Mouse (Mus musculus) heart, embryonic 12.5 days (tissue): ENCODE measurements at regions not wholly inside any gene's neighbourhood (a gene's known extent, or its start where the extent isn't known, plus 50 kb on each side); places are given as distances from the start of the nearest gene placed in this dataset.

Source experiments
- ATAC-seq: fragments of 200-750 bp; cut with Nextera tagmentation; 2 replicates; pipeline ENCODE4 v1.8.0; 2017; ENCODE audit warnings: moderate TSS enrichment, moderate library complexity; ENCODE audit not compliant: insufficient number of reproducible peaks, low FRiP score
- H3K27ac ChIP-seq: fragments of 300-500 bp; sonication (generic); 2 replicates; pipeline ENCODE4 v1.5.1; 2016; ENCODE audit warnings: mild to moderate bottlenecking, moderate library complexity; ENCODE audit not compliant: poor library complexity, severe bottlenecking
- H3K27me3 ChIP-seq: fragments of 300-500 bp; sonication (generic); replicated peaks from 2 replicates; pipeline ENCODE4 v1.6.1; 2016; ENCODE audit warnings: mild to moderate bottlenecking, moderate library complexity
- H3K36me3 ChIP-seq: fragments of 300-500 bp; sonication (generic); 2 replicates; pipeline ENCODE4 v1.6.1; 2016; ENCODE audit warnings: mild to moderate bottlenecking, moderate library complexity
- H3K4me1 ChIP-seq: fragments of 300-500 bp; sonication (generic); replicated peaks from 2 replicates; pipeline ENCODE4 v1.6.1; 2016; ENCODE audit warnings: mild to moderate bottlenecking
- H3K4me2 ChIP-seq: fragments of 300-500 bp; sonication (generic); 2 replicates; pipeline ENCODE4 v1.6.1; 2016; ENCODE audit warnings: mild to moderate bottlenecking, moderate library complexity
- H3K4me3 ChIP-seq: fragments of 300-500 bp; sonication (generic); 2 replicates; pipeline ENCODE4 v1.5.1; 2016; ENCODE audit warnings: mild to moderate bottlenecking
- H3K9ac ChIP-seq: fragments of 300-500 bp; sonication (generic); 2 replicates; pipeline ENCODE4 v1.6.1; 2016; ENCODE audit warnings: mild to moderate bottlenecking, moderate library complexity
- H3K9me3 ChIP-seq: fragments of 300-500 bp; sonication (generic); replicated peaks from 2 replicates; pipeline ENCODE4 v1.6.1; 2016; ENCODE audit warnings: mild to moderate bottlenecking, moderate library complexity
- WGBS: fragments of 180-500 bp; shearing (Covaris S2); methylation state at CpG from one replicate; pipeline ENCODE4 v1.1.7; 2016; 5-methylcytosine and 5-hydroxymethylcytosine counted together

- no peak overlapping the region for H3K9ac ChIP-seq
- no peaks in the 10 kb centered on the region for H3K36me3 ChIP-seq
- WGBS: 69% methylated on average over 6 of the region's 6 CpGs
- no peak overlapping the region for H3K4me2 ChIP-seq
- no peaks in the 10 kb centered on the region for H3K4me1 ChIP-seq
- H3K27me3 ChIP-seq: no peaks in the 10 kb centered on the region
- H3K4me3 ChIP-seq: no peak overlapping the region
- no peak overlapping the region for H3K27ac ChIP-seq
- no peaks in the 10 kb centered on the region for H3K9me3 ChIP-seq
- ATAC-seq: no peak
These were observed 595.9 kb upstream of the Stxbp6 start for GRCm38 (mm10) chr12:45670246-45670873.

- Histone ChIP-seq H3K36me3 (no peaks in the 10 kb centered on the region), H3K4me3 (no peak overlapping the region), H3K27me3 (no peaks in the 10 kb centered on the region), H3K9me3 (no peaks in the 10 kb centered on the region), H3K4me1 (no peaks in the 10 kb centered on the region), H3K9ac (no peak overlapping the region), H3K27ac (no peak overlapping the region), H3K4me2 (no peak overlapping the region)
- no peak for ATAC-seq
These were observed 585.1 kb upstream of the Stxbp6 start for GRCm38 (mm10) chr12:45659612-45660011.

DNA sequence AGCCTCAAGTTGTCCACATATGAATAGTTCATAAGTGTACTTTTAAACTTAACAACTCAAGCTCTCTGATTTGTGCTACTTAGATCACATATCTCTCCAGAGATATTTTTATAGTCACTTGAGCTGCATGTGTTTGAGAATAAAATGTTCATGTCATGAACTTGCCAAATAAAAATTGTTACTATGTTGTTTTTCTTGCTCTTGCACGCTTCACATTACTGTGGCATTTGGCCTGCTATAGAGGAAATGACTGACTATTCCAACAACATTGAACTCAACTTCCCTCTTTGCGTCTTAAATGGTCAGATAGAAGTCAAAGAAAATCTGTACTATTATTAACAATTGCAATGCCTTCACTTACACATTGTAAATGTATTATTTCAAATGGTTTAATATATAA lies 582.1 kb upstream of the Stxbp6 start:
- ATAC-seq: no peak
- H3K36me3 ChIP-seq: no peaks in the 10 kb centered on the region
- no peak overlapping the region for H3K4me2 ChIP-seq
- no peak overlapping the region for H3K27ac ChIP-seq
- H3K4me1 ChIP-seq: no peaks in the 10 kb centered on the region
- H3K27me3 ChIP-seq: no peaks in the 10 kb centered on the region
- H3K9me3 ChIP-seq: no peaks in the 10 kb centered on the region
- whole genome bisulfite sequencing: 65% methylated on average over 2 of the region's 2 CpGs
- H3K4me3 ChIP-seq: no peak overlapping the region
- H3K9ac ChIP-seq: no peak overlapping the region

GRCm38 (mm10) chr12:45648654-45649053 lies 574.1 kb upstream of the Stxbp6 start:
- Histone ChIP-seq H3K9ac (no peak overlapping the region), H3K36me3 (no peaks in the 10 kb centered on the region), H3K27ac (no peak overlapping the region), H3K4me2 (no peak overlapping the region), H3K4me1 (no peaks in the 10 kb centered on the region), H3K27me3 (no peaks in the 10 kb centered on the region), H3K9me3 (no peaks in the 10 kb centered on the region), H3K4me3 (no peak overlapping the region)
- 80% methylated on average over 4 of the region's 4 CpGs for WGBS
- no peak for ATAC-seq

DNA sequence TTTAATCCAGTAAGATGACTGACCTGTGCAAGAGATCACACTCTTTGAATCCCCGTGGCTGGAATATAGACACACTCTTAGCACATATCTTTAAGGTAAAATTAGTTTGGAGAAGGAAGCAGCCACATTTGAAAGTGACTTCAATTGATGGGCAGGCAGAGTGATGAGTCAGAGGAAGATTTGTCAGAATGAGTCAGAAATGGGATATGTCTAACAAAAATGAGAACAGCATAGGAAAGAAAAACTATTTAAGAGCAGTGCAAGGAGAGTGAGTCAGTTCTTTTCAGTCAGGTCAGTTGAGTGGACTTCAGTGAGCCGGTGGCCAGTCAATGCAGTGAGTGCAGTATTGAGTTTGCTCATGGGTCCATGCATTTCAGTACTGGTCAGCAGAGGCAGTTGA lies 569.7 kb upstream of the Stxbp6 start:
- Histone ChIP-seq H3K4me1 (no peaks in the 10 kb centered on the region), H3K36me3 (no peaks in the 10 kb centered on the region), H3K27ac (no peak overlapping the region), H3K9me3 (0 out of 2 replicates have a peak, but pooled peaks cover 3% of the 10 kb centered on the region), H3K4me3 (no peak overlapping the region), H3K4me2 (no peak overlapping the region), H3K27me3 (no peaks in the 10 kb centered on the region), H3K9ac (no peak overlapping the region)
- 66% methylated on average over 2 of the region's 2 CpGs for WGBS
- no peak for ATAC-seq

- no peak for ATAC-seq
- no peak overlapping the region for H3K9ac ChIP-seq
- H3K36me3 ChIP-seq: no peaks in the 10 kb centered on the region
- WGBS: 77% methylated on average over 1 of the region's 1 CpGs
- no peaks in the 10 kb centered on the region for H3K9me3 ChIP-seq
- H3K4me2 ChIP-seq: no peak overlapping the region
- H3K4me3 ChIP-seq: no peak overlapping the region
- H3K4me1 ChIP-seq: no peaks in the 10 kb centered on the region
- H3K27ac ChIP-seq: no peak overlapping the region
- no peaks in the 10 kb centered on the region for H3K27me3 ChIP-seq
These were observed 548.3 kb upstream of the Stxbp6 start for GRCm38 (mm10) chr12:45622830-45623229.

DNA sequence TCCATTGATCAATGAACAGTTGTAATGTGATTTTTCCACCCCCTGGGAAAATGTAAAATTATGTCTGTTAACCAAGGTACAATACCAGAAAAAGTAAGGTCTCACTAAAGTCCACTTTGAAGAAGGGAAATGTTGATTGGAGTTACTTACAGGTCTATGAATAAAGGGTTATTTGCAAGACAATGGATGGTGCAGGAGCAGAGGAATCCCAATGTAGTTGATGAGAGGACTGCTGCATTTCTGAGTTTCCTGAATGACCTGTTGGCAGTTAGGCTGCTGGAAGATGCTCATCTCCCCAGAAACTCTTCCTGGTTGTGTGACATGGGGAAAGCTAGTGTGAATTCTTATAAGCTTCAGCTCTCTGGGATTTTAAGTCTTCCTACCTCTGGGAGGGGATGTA lies 545.5 kb upstream of the Stxbp6 start:
- Histone ChIP-seq H3K9me3 (no peaks in the 10 kb centered on the region), H3K4me3 (no peak overlapping the region), H3K9ac (no peak overlapping the region), H3K36me3 (no peaks in the 10 kb centered on the region), H3K27me3 (no peaks in the 10 kb centered on the region), H3K4me1 (no peaks in the 10 kb centered on the region), H3K27ac (no peak overlapping the region), H3K4me2 (no peak overlapping the region)
- no peak for ATAC-seq

DNA sequence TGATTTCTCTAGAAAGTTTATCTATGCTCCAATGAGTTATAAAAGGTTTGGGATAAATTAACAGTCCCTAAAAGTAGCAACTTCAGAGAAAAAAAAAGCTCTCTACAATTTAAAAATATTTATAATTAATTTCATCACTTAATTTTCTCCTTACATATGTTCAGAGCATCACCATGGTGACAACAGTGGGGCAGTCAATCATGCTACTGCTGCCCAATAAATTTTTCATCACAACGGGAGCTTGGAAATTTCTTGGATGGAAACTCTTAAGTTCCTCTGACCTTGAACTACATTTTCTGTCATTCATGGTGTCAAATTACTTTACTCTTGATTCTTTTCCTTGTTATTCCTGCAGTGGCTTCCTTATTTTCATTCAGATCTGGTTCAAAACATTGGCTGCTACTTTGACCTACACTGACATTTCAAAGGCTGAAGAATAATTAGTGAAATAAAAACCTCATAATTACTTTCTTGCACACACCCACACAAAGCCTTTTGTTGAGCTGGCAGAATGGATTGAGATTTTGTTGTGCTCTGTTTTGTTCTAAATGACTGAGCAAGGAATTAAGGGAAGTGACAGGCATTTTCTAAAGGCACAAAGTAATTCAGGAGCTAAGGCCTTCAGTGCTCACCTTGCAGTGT lies 540.1 kb upstream of the Stxbp6 start:
- Histone ChIP-seq H3K9me3 (no peaks in the 10 kb centered on the region), H3K27me3 (no peaks in the 10 kb centered on the region), H3K4me3 (no peak overlapping the region), H3K27ac (no peak overlapping the region), H3K4me1 (no peaks in the 10 kb centered on the region), H3K4me2 (no peak overlapping the region), H3K9ac (no peak overlapping the region), H3K36me3 (no peaks in the 10 kb centered on the region)
- ATAC-seq: no peak
- WGBS: 61% methylated on average over 1 of the region's 1 CpGs

DNA sequence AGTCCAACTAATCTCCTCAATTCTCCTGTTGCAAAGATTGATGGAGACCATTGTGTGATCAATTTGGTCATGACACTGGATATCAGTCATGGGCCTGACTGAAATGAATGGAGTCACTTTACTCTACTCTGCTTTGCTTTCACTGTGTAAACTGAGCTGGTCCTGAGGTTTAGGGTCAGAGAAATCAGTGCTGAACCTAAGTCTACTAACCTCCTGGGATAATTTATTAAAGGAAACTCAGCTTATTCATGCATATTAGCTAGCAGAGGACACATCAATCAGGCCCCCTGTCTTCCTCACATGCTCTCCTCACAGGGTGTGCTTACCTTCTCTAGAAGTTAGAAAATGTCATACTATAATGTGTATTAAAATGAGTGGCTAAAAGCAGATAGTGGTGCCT lies 539.6 kb upstream of the Stxbp6 start:
- no peak for ATAC-seq
- Histone ChIP-seq H3K9ac (no peak overlapping the region), H3K27me3 (no peaks in the 10 kb centered on the region)

GRCm38 (mm10) chr12:45599443-45599842 lies 524.9 kb upstream of the Stxbp6 start:
- Histone ChIP-seq H3K4me2 (no peak overlapping the region), H3K4me3 (no peak overlapping the region), H3K36me3 (no peaks in the 10 kb centered on the region), H3K27me3 (no peaks in the 10 kb centered on the region), H3K4me1 (no peaks in the 10 kb centered on the region), H3K9ac (no peak overlapping the region), H3K27ac (no peak overlapping the region), H3K9me3 (no peaks in the 10 kb centered on the region)
- 63% methylated on average over 3 of the region's 3 CpGs for WGBS
- no peak for ATAC-seq

More for the DNA sequence above, 539.6 kb upstream of the Stxbp6 start:
- Histone ChIP-seq H3K9me3 (no peaks in the 10 kb centered on the region), H3K4me1 (no peaks in the 10 kb centered on the region), H3K4me2 (no peak overlapping the region), H3K4me3 (no peak overlapping the region), H3K36me3 (no peaks in the 10 kb centered on the region), H3K27ac (no peak overlapping the region)

- no peaks in the 10 kb centered on the region for H3K27me3 ChIP-seq
- H3K9me3 ChIP-seq: no peaks in the 10 kb centered on the region
- 64% methylated on average over 4 of the region's 4 CpGs for WGBS
- ATAC-seq: no peak
- H3K36me3 ChIP-seq: no peaks in the 10 kb centered on the region
- no peak overlapping the region for H3K4me3 ChIP-seq
- no peak overlapping the region for H3K4me2 ChIP-seq
- no peak overlapping the region for H3K27ac ChIP-seq
- H3K4me1 ChIP-seq: no peaks in the 10 kb centered on the region
- H3K9ac ChIP-seq: no peak overlapping the region
These were observed 523.5 kb upstream of the Stxbp6 start for GRCm38 (mm10) chr12:45597904-45598570.

DNA sequence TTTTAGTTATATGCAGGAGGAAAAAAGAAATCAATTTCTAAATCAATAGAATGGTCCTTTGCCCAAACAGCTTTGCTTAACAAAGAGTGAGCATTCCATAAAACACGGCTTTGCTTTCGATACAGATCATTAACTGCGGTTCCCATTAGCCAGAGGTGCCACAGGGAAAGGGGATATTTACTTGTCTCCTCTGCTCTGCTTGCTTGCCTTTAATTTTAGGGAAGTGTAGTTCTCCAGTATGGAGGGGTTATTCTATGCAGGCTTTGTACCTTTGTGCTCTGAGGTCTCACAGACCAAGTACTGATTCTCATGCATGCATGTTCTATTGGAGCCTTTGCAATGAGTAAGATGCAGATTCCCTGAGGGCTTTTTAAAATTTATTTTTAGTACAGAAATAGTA lies 520.2 kb upstream of the Stxbp6 start:
- Histone ChIP-seq H3K9me3 (no peaks in the 10 kb centered on the region), H3K27ac (no peak overlapping the region), H3K27me3 (no peaks in the 10 kb centered on the region), H3K4me3 (no peak overlapping the region), H3K36me3 (no peaks in the 10 kb centered on the region), H3K4me2 (no peak overlapping the region), H3K9ac (no peak overlapping the region), H3K4me1 (no peaks in the 10 kb centered on the region)
- no peak for ATAC-seq
- 91% methylated on average over 3 of the region's 3 CpGs for WGBS
